Mouse (Mus musculus) small intestine, adult 2 months (tissue): Measurements from ENCODE around the gene Schip1. TPM values are rescaled to one million over a fixed set of nuclear protein-coding genes. Genes with fewer than 3 reads are reported as not detected.

Source experiments
- H3K27ac ChIP-seq: fragments of 200-500 bp; 2 replicates; pipeline ENCODE4 v1.5.1; 2012; ENCODE audit warnings: low read depth, low read length, control low read depth, inconsistent platforms; ENCODE audit not compliant: insufficient read depth
- H3K27me3 ChIP-seq: fragments of 200-500 bp; 2 replicates; pipeline ENCODE4 v1.6.1; 2012; ENCODE audit warnings: mild to moderate bottlenecking, moderate library complexity, low read length, inconsistent platforms; ENCODE audit not compliant: control insufficient read depth, insufficient read depth
- H3K36me3 ChIP-seq: fragments of 200-500 bp; 2 replicates; pipeline ENCODE4 v1.6.1; 2012; ENCODE audit warnings: mild to moderate bottlenecking, low read length, control low read depth, inconsistent platforms; ENCODE audit not compliant: control insufficient read depth, insufficient read depth
- H3K4me1 ChIP-seq: fragments of 200-500 bp; 2 replicates; pipeline ENCODE4 v1.6.1; 2012; ENCODE audit warnings: low read length, inconsistent platforms, mixed read lengths; ENCODE audit not compliant: control insufficient read depth, insufficient read depth, insufficient read length
- H3K4me3 ChIP-seq: fragments of 200-500 bp; 2 replicates; pipeline ENCODE4 v1.5.1; 2012; ENCODE audit warnings: low read depth, mild to moderate bottlenecking, control low read depth, inconsistent platforms, low read length, moderate library complexity
- CTCF ChIP-seq: fragments of 200-500 bp; IDR thresholded peaks from 2 replicates; pipeline ENCODE4 v1.5.1; 2012; ENCODE audit warnings: low read depth, mild to moderate bottlenecking, control low read depth, inconsistent platforms, low read length, moderate library complexity, mixed read lengths; ENCODE audit not compliant: insufficient replicate concordance, insufficient read length; ENCODE audit errors: extremely low read depth
- POLR2A ChIP-seq: fragments of 200-500 bp; IDR thresholded peaks from 2 replicates; pipeline ENCODE4 v1.6.1; 2012; ENCODE audit warnings: low read depth, mild to moderate bottlenecking, control low read depth, inconsistent platforms, low read length, moderate library complexity
- WGBS: fragments of 180-500 bp; shearing (Covaris S2); methylation state at CpG from one replicate; pipeline ENCODE4 v1.1.7; 2018; 5-methylcytosine and 5-hydroxymethylcytosine counted together
- polyA plus RNA-seq: library from polyadenylated mRNA; depleted of rRNA; stranded (reverse); fragments of >200 nt; gene quantifications from 2 replicates; pipeline ENCODE4 v1.2.3, GENCODE M21; 2012

Gene Schip1
- polyA plus RNA-seq, 1 experiment, result 5.0 TPM

DNA sequence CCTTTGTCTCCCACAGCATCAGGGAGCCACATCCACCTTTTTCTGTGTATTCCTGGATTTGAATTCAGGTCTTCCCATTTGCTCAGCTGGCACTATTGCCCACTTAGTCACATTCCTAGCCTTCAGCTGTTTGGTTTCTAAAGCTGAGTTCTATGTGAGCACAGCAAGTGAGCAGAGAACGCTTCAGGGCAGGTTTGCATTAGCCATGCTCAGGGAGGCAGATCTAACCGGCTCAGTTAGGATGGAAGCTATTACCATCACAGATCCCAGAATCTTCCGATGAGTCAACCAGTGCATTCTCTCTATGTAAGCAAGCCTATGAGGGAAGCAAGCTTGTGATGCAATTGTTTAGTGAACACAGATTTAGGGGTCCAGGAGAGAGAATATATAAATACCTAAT is 320.9 kb downstream of the Schip1 start:
- no peaks in the 10 kb centered on the region for H3K27me3 ChIP-seq
- H3K27ac ChIP-seq, result no peak overlapping the region
- no peaks in the 10 kb centered on the region for H3K36me3 ChIP-seq
- TF ChIP-seq POLR2A, result no peak
- TF ChIP-seq CTCF, result no peak
- H3K4me3 ChIP-seq, result no peak overlapping the region
- no peaks in the 10 kb centered on the region for H3K4me1 ChIP-seq
- 84% methylated on average over 3 of the region's 3 CpGs for WGBS

DNA sequence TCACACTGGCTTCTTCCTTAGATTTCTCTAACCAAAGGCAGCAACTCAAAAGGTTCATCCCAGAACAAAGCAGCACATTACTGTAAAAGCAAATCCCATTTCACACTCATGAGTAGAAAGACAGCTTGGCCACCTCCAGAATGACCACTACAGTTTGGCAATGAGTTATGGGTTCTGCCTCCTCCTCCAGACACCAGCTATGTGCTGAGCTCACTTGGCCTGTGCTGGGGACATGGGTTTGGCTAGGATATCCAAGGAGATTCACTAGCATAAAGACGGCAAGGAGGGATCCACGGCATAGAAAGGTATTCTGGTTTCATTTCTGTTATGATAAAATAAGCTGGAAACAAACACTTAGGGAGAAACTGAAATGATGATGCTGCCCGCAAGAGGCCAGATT is 323.4 kb downstream of the Schip1 start:
- WGBS, result 85% methylated on average over 3 of the region's 3 CpGs
- no peaks in the 10 kb centered on the region for H3K4me1 ChIP-seq
- TF ChIP-seq POLR2A (no peak), CTCF (no peak)
- H3K4me3 ChIP-seq, result no peak overlapping the region
- no peak overlapping the region for H3K27ac ChIP-seq
- no peaks in the 10 kb centered on the region for H3K36me3 ChIP-seq
- no peaks in the 10 kb centered on the region for H3K27me3 ChIP-seq

DNA sequence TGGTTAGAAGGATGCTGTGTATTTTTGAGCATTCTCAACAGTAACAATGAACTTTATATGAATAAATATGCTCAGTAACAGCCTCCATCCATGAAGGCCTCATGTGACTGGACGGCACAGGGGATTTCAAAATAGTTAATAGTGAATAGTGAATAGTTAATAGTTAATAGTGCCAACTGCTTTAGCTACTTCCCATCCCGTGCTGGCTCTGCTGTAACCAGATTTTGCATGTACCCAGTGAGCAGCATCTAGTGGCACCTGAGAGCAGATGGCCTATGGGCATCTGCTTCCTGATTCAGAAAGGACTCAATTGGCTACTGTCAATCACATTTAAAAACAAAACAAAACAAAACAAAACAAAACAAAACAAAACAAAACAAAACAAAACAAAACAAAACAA is 329.0 kb downstream of the Schip1 start:
- TF ChIP-seq POLR2A (no peak), CTCF (no peak)
- H3K27ac ChIP-seq, result no peak overlapping the region
- WGBS, result 47% methylated on average over 2 of the region's 2 CpGs

DNA sequence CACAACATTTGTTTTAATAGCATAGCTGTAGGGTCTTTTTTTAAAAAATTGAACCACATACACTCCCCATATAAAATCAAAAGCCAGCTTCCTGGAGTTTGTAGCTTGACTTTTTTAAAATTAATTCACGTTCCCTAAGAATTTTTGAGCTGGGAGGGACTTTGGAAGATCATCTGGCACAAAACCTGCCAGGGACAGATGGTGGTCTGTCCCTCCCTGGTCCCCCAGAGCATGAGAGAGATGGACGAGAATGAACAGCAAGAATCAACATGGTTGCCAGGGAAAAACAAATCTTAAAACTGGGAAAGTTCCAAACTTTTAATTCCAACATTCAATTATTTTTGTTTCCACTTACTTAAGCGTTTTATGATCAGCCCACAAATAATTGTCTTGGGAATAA is 334.1 kb downstream of the Schip1 start:
- no peaks in the 10 kb centered on the region for H3K27me3 ChIP-seq
- no peaks in the 10 kb centered on the region for H3K4me1 ChIP-seq
- no peak overlapping the region for H3K4me3 ChIP-seq
- H3K27ac ChIP-seq, result no peak overlapping the region
- H3K36me3 ChIP-seq, result no peaks in the 10 kb centered on the region
- TF ChIP-seq POLR2A (no peak), CTCF (no peak)
- WGBS, result 74% methylated on average over 3 of the region's 3 CpGs

More for the DNA sequence above, 329.0 kb downstream of the Schip1 start:
- H3K4me3 ChIP-seq, result no peak overlapping the region
- H3K4me1 ChIP-seq, result no peaks in the 10 kb centered on the region
- no peaks in the 10 kb centered on the region for H3K27me3 ChIP-seq
- H3K36me3 ChIP-seq, result no peaks in the 10 kb centered on the region

DNA sequence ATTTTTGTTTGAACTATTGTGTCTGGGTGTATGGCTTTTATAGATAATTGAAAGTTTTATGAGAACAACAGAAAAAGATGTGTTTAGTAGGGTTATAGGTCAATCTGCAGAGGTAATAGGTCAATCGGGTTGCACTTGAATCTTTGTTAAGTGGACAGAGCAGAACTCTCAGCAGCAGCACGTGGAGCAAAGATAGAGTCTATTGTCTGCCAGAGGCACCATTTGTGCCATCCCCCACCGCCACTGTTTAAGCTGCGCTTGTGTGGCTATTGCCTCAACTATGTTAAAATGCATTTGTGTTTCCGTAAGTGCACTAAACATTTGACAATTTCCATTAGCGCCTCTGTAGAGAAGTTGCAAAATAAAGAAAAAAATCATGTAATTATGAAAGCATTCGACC is 335.5 kb downstream of the Schip1 start:
- no peaks in the 10 kb centered on the region for H3K4me1 ChIP-seq
- no peak overlapping the region for H3K4me3 ChIP-seq
- no peaks in the 10 kb centered on the region for H3K27me3 ChIP-seq
- no peak overlapping the region for H3K27ac ChIP-seq
- WGBS, result 72% methylated on average over 7 of the region's 7 CpGs
- TF ChIP-seq CTCF (no peak), POLR2A (no peak)
- H3K36me3 ChIP-seq, result no peaks in the 10 kb centered on the region

DNA sequence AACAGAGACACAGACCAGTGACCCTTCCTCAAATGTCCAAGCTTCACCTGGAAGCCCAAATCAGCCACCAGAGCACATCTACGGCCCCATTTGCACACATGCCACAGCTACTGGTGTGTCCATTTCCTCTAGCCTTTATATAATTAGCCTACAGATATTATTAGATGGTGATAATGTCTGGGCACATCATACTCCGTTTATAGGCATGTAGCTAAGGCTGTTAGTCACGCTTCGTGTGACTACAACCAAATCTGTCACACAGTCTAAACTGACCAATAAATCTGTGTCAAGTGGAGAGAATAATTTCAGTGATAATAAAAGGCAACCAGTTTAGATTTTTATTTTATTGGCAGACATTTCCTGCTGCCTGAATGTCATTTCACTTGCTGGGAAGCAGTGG is 338.7 kb downstream of the Schip1 start:
- H3K36me3 ChIP-seq, result no peaks in the 10 kb centered on the region
- WGBS, result 80% methylated on average over 4 of the region's 4 CpGs
- no peak overlapping the region for H3K27ac ChIP-seq
- TF ChIP-seq CTCF, result no peak
- no peak for TF ChIP-seq POLR2A
- no peaks in the 10 kb centered on the region for H3K4me1 ChIP-seq
- H3K4me3 ChIP-seq, result no peak overlapping the region
- H3K27me3 ChIP-seq, result no peaks in the 10 kb centered on the region

DNA sequence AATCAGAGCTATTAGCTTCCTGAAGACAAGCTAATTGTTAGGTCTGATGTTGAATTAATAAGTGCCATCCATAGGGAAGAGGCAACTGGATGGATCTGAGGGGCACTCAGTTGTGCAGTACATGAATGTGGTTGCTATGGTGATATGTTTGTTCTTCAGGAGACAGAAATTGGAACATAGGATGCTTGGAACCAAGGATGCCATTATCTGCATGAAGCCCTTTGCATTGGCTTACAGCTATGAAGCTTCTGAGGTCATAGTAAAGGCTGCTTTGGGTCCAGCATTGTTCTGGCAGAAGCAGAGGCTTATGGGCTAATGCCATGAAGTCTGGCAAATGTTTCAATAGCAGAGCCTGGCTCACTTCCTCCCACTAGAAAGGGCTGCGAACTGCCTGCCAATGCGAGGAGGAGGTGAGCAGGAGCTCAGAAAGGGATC is 339.2 kb downstream of the Schip1 start:
- H3K27me3 ChIP-seq, result no peaks in the 10 kb centered on the region
- TF ChIP-seq POLR2A (no peak), CTCF (no peak)
- no peak overlapping the region for H3K4me3 ChIP-seq
- 74% methylated on average over 2 of the region's 2 CpGs for WGBS
- H3K36me3 ChIP-seq, result no peaks in the 10 kb centered on the region
- H3K4me1 ChIP-seq, result no peaks in the 10 kb centered on the region
- no peak overlapping the region for H3K27ac ChIP-seq

DNA sequence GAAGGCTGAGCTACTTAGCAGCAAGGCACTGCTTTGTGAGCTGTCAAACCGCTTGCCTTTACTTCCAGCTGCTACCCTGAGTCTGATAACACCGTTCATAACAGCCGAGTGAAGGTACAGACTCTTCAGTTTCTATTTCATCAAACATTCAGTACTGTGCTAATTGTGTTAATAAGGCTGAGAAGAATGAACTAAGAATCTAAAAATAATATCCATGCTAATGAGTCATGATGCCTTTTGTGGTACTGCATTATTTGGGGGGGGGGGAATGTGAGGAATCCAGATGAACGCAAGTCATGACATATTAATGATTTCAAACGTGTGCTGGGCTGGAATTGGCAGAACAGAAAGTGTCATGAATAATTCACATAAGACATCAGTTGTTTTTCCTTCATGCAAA is 341.1 kb downstream of the Schip1 start:
- TF ChIP-seq CTCF, result no peak
- no peak for TF ChIP-seq POLR2A
- 60% methylated on average over 5 of the region's 5 CpGs for WGBS
- H3K27me3 ChIP-seq, result no peaks in the 10 kb centered on the region
- H3K4me3 ChIP-seq, result no peak overlapping the region
- H3K27ac ChIP-seq, result no peak overlapping the region
- H3K4me1 ChIP-seq, result no peaks in the 10 kb centered on the region
- no peaks in the 10 kb centered on the region for H3K36me3 ChIP-seq
